ENCODE assay signal across 12 mouse cellular contexts in the genomic region with DNA sequence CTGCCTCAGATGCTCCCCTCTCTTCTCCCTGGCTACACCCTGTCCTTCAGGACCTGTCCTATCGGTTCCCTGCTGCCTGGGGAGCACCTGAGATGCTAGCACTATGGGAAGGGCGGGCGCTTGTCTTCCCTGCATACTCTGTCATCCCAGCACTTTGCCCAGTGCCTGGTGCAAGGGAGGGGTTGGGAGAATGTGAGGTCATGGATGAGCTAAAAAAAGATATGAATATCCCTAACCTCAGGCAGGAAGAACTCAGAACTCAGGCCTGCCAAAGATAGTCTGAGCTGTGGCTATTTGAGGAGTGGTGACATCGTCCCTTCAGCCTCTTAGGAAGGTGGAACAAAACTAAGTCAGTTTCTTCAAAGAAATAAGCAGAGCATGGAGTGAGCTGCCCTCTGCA. TPM values are rescaled to one million over a fixed set of nuclear protein-coding genes. Genes with fewer than 3 reads are reported as not detected.
DNase-seq lines count a peak whose midpoint lies in the region; ATAC-seq lines count a peak whose summit lies in the region.
"Had no signal": no experiment of that assay in that cellular context is flagged by ENCODE, and none has a peak within 500 bp of the region (broad histone marks: within the 10 kb centered on the region; RNA-seq: fewer than 3 reads in every experiment).

No protein-coding gene starts in this region.

- no peak overlapping the region for H3K4me3 ChIP-seq in forebrain, embryonic 11.5 days (ENCODE audit: low read depth, low read length)
- H3K4me3 ChIP-seq in forebrain, embryonic 16.5 days (replicated peaks; ENCODE audit: low read length): no peak overlapping the region
- no peak overlapping the region for H3K4me3 ChIP-seq in forebrain, embryonic 15.5 days
- no peak overlapping the region for H3K4me3 ChIP-seq in hindbrain, embryonic 11.5 days (ENCODE audit: low read depth, low read length)
- H3K4me3 ChIP-seq: stomach, embryonic 15.5 days had no signal

- no peaks in the 10 kb centered on the region for H3K9me3 ChIP-seq in forebrain, embryonic 11.5 days (ENCODE audit: control insufficient read depth, low read length)
- H3K9me3 ChIP-seq in forebrain, embryonic 16.5 days (ENCODE audit: control insufficient read depth, low read length): no peaks in the 10 kb centered on the region
- no peaks in the 10 kb centered on the region for H3K9me3 ChIP-seq in forebrain, embryonic 15.5 days
- H3K9me3 ChIP-seq in hindbrain, embryonic 11.5 days (ENCODE audit: control insufficient read depth, low read length): no peaks in the 10 kb centered on the region
- H3K9me3 ChIP-seq: stomach, embryonic 15.5 days had no signal

- H3K27ac ChIP-seq in forebrain, embryonic 11.5 days (ENCODE audit: low read depth, low read length): no peak overlapping the region
- no peak overlapping the region; the same call in 1 of the 2 replicates for H3K27ac ChIP-seq in forebrain, embryonic 16.5 days (ENCODE audit: low read length)
- peak overlapping the region; percentile 80 for H3K27ac ChIP-seq in forebrain, embryonic 15.5 days (replicated peaks)
- peak overlapping the region; percentile 78; the same call in 1 of the 2 replicates for H3K27ac ChIP-seq in hindbrain, embryonic 11.5 days (ENCODE audit: low read depth, low read length)
- H3K27ac ChIP-seq: stomach, embryonic 15.5 days had no signal

- DNase-seq in forebrain, embryonic 11.5 days (ENCODE audit: low spot score): peak; percentile 49
- DNase-seq in 3134 (ENCODE audit: extremely low read depth, insufficient read length, low spot score): peak; percentile 63
- no peak for DNase-seq in hindbrain, embryonic 11.5 days (ENCODE audit: low spot score)
- no peak for DNase-seq in adipocyte (ENCODE audit: low spot score)
- no peak for DNase-seq in retina, postnatal 1 day
- DNase-seq: cerebellum, adult 9-10 months; kidney, adult 18-20 months; left cerebral cortex, postnatal 4 days had no signal

- peaks cover 45% of the 10 kb centered on the region for H3K4me1 ChIP-seq in forebrain, embryonic 11.5 days (replicated peaks; ENCODE audit: control insufficient read depth, insufficient read depth, low read length)
- H3K4me1 ChIP-seq in forebrain, embryonic 16.5 days (replicated peaks; ENCODE audit: control insufficient read depth, insufficient read depth, low read length): peaks cover 66% of the 10 kb centered on the region
- H3K4me1 ChIP-seq in forebrain, embryonic 15.5 days: peaks cover 80% of the 10 kb centered on the region
- H3K4me1 ChIP-seq in hindbrain, embryonic 11.5 days (replicated peaks; ENCODE audit: control insufficient read depth, insufficient read depth, low read length): peaks cover 43% of the 10 kb centered on the region

- no peaks in the 10 kb centered on the region for H3K27me3 ChIP-seq in forebrain, embryonic 11.5 days (ENCODE audit: control insufficient read depth, insufficient read depth, low read length)
- no peaks in the 10 kb centered on the region for H3K27me3 ChIP-seq in forebrain, embryonic 16.5 days (replicated peaks; ENCODE audit: control insufficient read depth, insufficient read depth, low read length)
- no peaks in the 10 kb centered on the region for H3K27me3 ChIP-seq in forebrain, embryonic 15.5 days
- no peaks in the 10 kb centered on the region for H3K27me3 ChIP-seq in hindbrain, embryonic 11.5 days (ENCODE audit: control insufficient read depth, insufficient read depth, low read length)
- H3K27me3 ChIP-seq: stomach, embryonic 15.5 days had no signal

- ATAC-seq in forebrain, embryonic 11.5 days (replicated peaks; ENCODE audit: low FRiP score): no peak
- ATAC-seq in forebrain, embryonic 16.5 days: no peak
- ATAC-seq in forebrain, embryonic 15.5 days (replicated peaks): no peak
- no peak for ATAC-seq in hindbrain, embryonic 11.5 days (ENCODE audit: low FRiP score)
- ATAC-seq in erythroid progenitor cell, adult 5-6 weeks (replicated peaks; ENCODE audit: low FRiP score, poor library complexity, severe bottlenecking): no peak

- no peaks in the 10 kb centered on the region for H3K36me3 ChIP-seq in forebrain, embryonic 11.5 days (ENCODE audit: control insufficient read depth, insufficient read depth, low read length)
- no peaks in the 10 kb centered on the region for H3K36me3 ChIP-seq in forebrain, embryonic 16.5 days (ENCODE audit: control insufficient read depth, insufficient read depth)
- H3K36me3 ChIP-seq in forebrain, embryonic 15.5 days: no peaks in the 10 kb centered on the region
- H3K36me3 ChIP-seq in hindbrain, embryonic 11.5 days (ENCODE audit: control insufficient read depth, insufficient read depth, low read length): no peaks in the 10 kb centered on the region
- H3K36me3 ChIP-seq: stomach, embryonic 15.5 days had no signal

- 74% methylated on average over 4 of the region's 4 CpGs for WGBS in forebrain, embryonic 11.5 days
- 75% methylated on average over 4 of the region's 4 CpGs for WGBS in forebrain, embryonic 16.5 days
- WGBS in forebrain, embryonic 15.5 days: 83% methylated on average over 4 of the region's 4 CpGs
- 81% methylated on average over 4 of the region's 4 CpGs for WGBS in hindbrain, embryonic 11.5 days

- no peak overlapping the region for H3K4me2 ChIP-seq in forebrain, embryonic 11.5 days (ENCODE audit: low read depth, low read length, severe bottlenecking)
- H3K4me2 ChIP-seq in forebrain, embryonic 16.5 days (ENCODE audit: low read length): no peak overlapping the region
- H3K4me2 ChIP-seq in forebrain, embryonic 15.5 days (replicated peaks): 0 out of 2 replicates have a peak overlapping the region, but pooled peaks have one; percentile 35
- no peak overlapping the region for H3K4me2 ChIP-seq in hindbrain, embryonic 11.5 days (replicated peaks; ENCODE audit: low read depth, low read length)
- H3K4me2 ChIP-seq: stomach, embryonic 15.5 days had no signal

- no peak overlapping the region for H3K9ac ChIP-seq in forebrain, embryonic 11.5 days (ENCODE audit: low read length)
- no peak overlapping the region for H3K9ac ChIP-seq in forebrain, embryonic 16.5 days (replicated peaks; ENCODE audit: low read depth, low read length)
- H3K9ac ChIP-seq in forebrain, embryonic 15.5 days (replicated peaks): 0 out of 2 replicates have a peak overlapping the region, but pooled peaks have one; percentile 3
- no peak overlapping the region for H3K9ac ChIP-seq in hindbrain, embryonic 11.5 days (ENCODE audit: low read depth, low read length)
- H3K9ac ChIP-seq: stomach, embryonic 15.5 days had no signal

RNA-seq across cellular contexts. Expression of a gene that starts 39.6 kb away (rescaled TPM):
- polyA plus RNA-seq in forebrain, embryonic 11.5 days (2014; fragmentation: Nextera tagmentation; extraction: Ambion mirVana): 39.4 and 40.7 TPM in 2 replicates
- polyA plus RNA-seq in forebrain, embryonic 16.5 days (2015; fragmentation: Nextera tagmentation; extraction: Ambion mirVana): 56.9 and 70.0 TPM in 2 replicates
- 61.5 and 64.1 TPM in 2 replicates for polyA plus RNA-seq in forebrain, embryonic 15.5 days (2015; fragmentation: Nextera tagmentation; extraction: Ambion mirVana)
- polyA plus RNA-seq in hindbrain, embryonic 11.5 days (2014; fragmentation: Nextera tagmentation; extraction: Ambion mirVana): 40.1 and 45.4 TPM in 2 replicates
- 47.9 and 70.8 TPM in 2 replicates for total RNA-seq in erythroid progenitor cell, adult 5-6 weeks (2015; ENCODE audit: low replicate concordance)
- 71.2 and 104 TPM in 2 replicates for total RNA-seq in erythroid progenitor cell, adult 5-6 weeks (2017; ENCODE audit: low replicate concordance)

RNA-seq across cellular contexts. Expression of a gene that starts 43.0 kb away (rescaled TPM):
- polyA plus RNA-seq in forebrain, embryonic 11.5 days (2014; fragmentation: Nextera tagmentation; extraction: Ambion mirVana): 248 and 259 TPM in 2 replicates
- 60.2 and 64.6 TPM in 2 replicates for polyA plus RNA-seq in forebrain, embryonic 16.5 days (2015; fragmentation: Nextera tagmentation; extraction: Ambion mirVana)
- polyA plus RNA-seq in forebrain, embryonic 15.5 days (2015; fragmentation: Nextera tagmentation; extraction: Ambion mirVana): 70.0 and 75.2 TPM in 2 replicates
- polyA plus RNA-seq in hindbrain, embryonic 11.5 days (2014; fragmentation: Nextera tagmentation; extraction: Ambion mirVana): 146 and 191 TPM in 2 replicates
- 111 and 119 TPM in 2 replicates for total RNA-seq in erythroid progenitor cell, adult 5-6 weeks (2015; ENCODE audit: low replicate concordance)
- total RNA-seq in erythroid progenitor cell, adult 5-6 weeks (2017; ENCODE audit: low replicate concordance): 159 and 169 TPM in 2 replicates

Comparison
In these comparisons a context has a peak if more than half of its experiments do, and no peak if none do; other contexts are left out.
1. H3K27ac ChIP-seq: peak in forebrain, embryonic 15.5 days (single experiment) and hindbrain, embryonic 11.5 days (single experiment); none in forebrain, embryonic 11.5 days (single experiment) and forebrain, embryonic 16.5 days (single experiment).
2. DNase-seq: peak in forebrain, embryonic 11.5 days (single experiment) and 3134 (single experiment); none in hindbrain, embryonic 11.5 days (single experiment), adipocyte (single experiment) and retina, postnatal 1 day (single experiment).